Mouse (Mus musculus) myocyte (in vitro differentiated cells): ENCODE results near the gene 1700028J19Rik. TPM values are rescaled to one million over a fixed set of nuclear protein-coding genes. Genes with fewer than 3 reads are reported as not detected.
"Not testable (repeated sequence)": the region's sequence is repeated elsewhere in the genome, so short reads cannot be mapped to it uniquely, and the experiment has no call there.

Experiments
- H3K27me3 ChIP-seq: one replicate; pipeline ENCODE4 v1.6.1; 2011; ENCODE audit not compliant: control insufficient read depth, insufficient read depth, insufficient read length
- H3K36me3 ChIP-seq: one replicate; pipeline ENCODE4 v1.6.1; 2011; ENCODE audit not compliant: control insufficient read depth, insufficient read depth
- H3K4me2 ChIP-seq: one replicate; pipeline ENCODE4 v1.6.1; 2011; ENCODE audit warnings: low read depth, control low read depth
- H3K4me3 ChIP-seq: one replicate; pipeline ENCODE4 v1.5.1; 2011; ENCODE audit warnings: mild to moderate bottlenecking, control low read depth, moderate library complexity
- H3K79me2 ChIP-seq: one replicate; pipeline ENCODE4 v1.6.1; 2011; ENCODE audit not compliant: control insufficient read depth, insufficient read depth
- H3ac ChIP-seq: one replicate; pipeline ENCODE4 v1.6.1; 2011; ENCODE audit not compliant: control insufficient read depth, insufficient read length
- CEBPB ChIP-seq: IDR thresholded peaks from 2 replicates; pipeline ENCODE4 v1.6.1; 2011; ENCODE audit warnings: mild to moderate bottlenecking, moderate library complexity; ENCODE audit not compliant: poor library complexity, insufficient read depth, severe bottlenecking
- E2F4 ChIP-seq: IDR thresholded peaks from one replicate; pipeline ENCODE4 v1.6.1; 2011; ENCODE audit warnings: mild to moderate bottlenecking, control low read depth, moderate library complexity; ENCODE audit not compliant: insufficient read depth
- MAX ChIP-seq: IDR thresholded peaks from one replicate; pipeline ENCODE4 v1.6.1; 2011; ENCODE audit warnings: low read depth, mild to moderate bottlenecking, control low read depth
- MYOD1 ChIP-seq, 3 experiments: IDR thresholded peaks; one replicate each; pipeline ENCODE4 v1.6.1; 2011; ENCODE audit warnings: control low read depth in 2 of 3, low read depth in 2 of 3, mild to moderate bottlenecking in 2 of 3, moderate library complexity in 1 of 3; ENCODE audit not compliant: insufficient read length in 2 of 3, control insufficient read depth in 1 of 3
- MYOG ChIP-seq, 3 experiments: IDR thresholded peaks; one replicate each; pipeline ENCODE4 v1.6.1; 2011; ENCODE audit warnings: control low read depth in 2 of 3, low read depth in 2 of 3, mild to moderate bottlenecking in 2 of 3; ENCODE audit not compliant: insufficient read length in 2 of 3, control insufficient read depth in 1 of 3, insufficient read depth in 1 of 3
- POLR2A ChIP-seq: IDR thresholded peaks from one replicate; pipeline ENCODE4 v1.6.1; 2011; ENCODE audit warnings: low read depth, mild to moderate bottlenecking, control low read depth, moderate library complexity; ENCODE audit not compliant: insufficient read length
- POLR2AphosphoS2 ChIP-seq: IDR thresholded peaks from one replicate; pipeline ENCODE4 v1.6.1; 2011; ENCODE audit warnings: low read depth, control low read depth; ENCODE audit not compliant: insufficient read length
- REST ChIP-seq: IDR thresholded peaks from one replicate; pipeline ENCODE4 v1.6.1; 2011; ENCODE audit warnings: mild to moderate bottlenecking, control low read depth, moderate library complexity; ENCODE audit not compliant: insufficient read depth, insufficient read length
- SRF ChIP-seq: IDR thresholded peaks from one replicate; pipeline ENCODE4 v1.6.1; 2011; ENCODE audit warnings: low read depth; ENCODE audit not compliant: control insufficient read depth, insufficient read length
- TCF12 ChIP-seq: IDR thresholded peaks from one replicate; pipeline ENCODE4 v1.6.1; 2011; ENCODE audit warnings: mild to moderate bottlenecking, control low read depth; ENCODE audit not compliant: poor library complexity, insufficient read depth, severe bottlenecking
- TCF3 ChIP-seq: IDR thresholded peaks from one replicate; pipeline ENCODE4 v1.6.1; 2011; ENCODE audit warnings: low read depth, control low read depth; ENCODE audit not compliant: insufficient read length
- USF1 ChIP-seq: IDR thresholded peaks from one replicate; pipeline ENCODE4 v1.6.1; 2011; ENCODE audit warnings: low read depth, mild to moderate bottlenecking, control low read depth, moderate library complexity
- polyA plus RNA-seq: library from polyadenylated mRNA; unstranded; fragments of >200 nt; fragmentation: generic; extraction: Trizol; gene quantifications from one replicate; pipeline ENCODE4 v1.2.1, GENCODE M21; 2012; ENCODE audit warnings: missing spikeins

Gene 1700028J19Rik
- polyA plus RNA-seq, 1 experiment, result 0.62 TPM

- no peak within 1 kb of the TSS for H3K4me2 ChIP-seq
- no peaks in the 10 kb centered on the region for H3K79me2 ChIP-seq
- no peaks in the 10 kb centered on the region for H3K36me3 ChIP-seq
- no peak within 1 kb of the TSS for H3ac ChIP-seq
- no peak for TF ChIP-seq E2F4
- TF ChIP-seq POLR2A, result no peak
- no peak for TF ChIP-seq CEBPB
- no peak for TF ChIP-seq USF1
- TF ChIP-seq SRF, result no peak
- TF ChIP-seq TCF12, result no peak
- TF ChIP-seq MAX, result no peak
- TF ChIP-seq TCF3, result no peak
- TF ChIP-seq MYOD1 (IDR thresholded peaks at IDR 0.05; ENCODE audit: control insufficient read depth in 1 of 3, insufficient read length in 2 of 3, low read depth in 2 of 3), result no peak
- no peak for TF ChIP-seq MYOG (IDR thresholded peaks at IDR 0.05; ENCODE audit: control insufficient read depth in 1 of 3, insufficient read depth in 1 of 3, insufficient read length in 2 of 3, low read depth in 2 of 3)
- TF ChIP-seq REST, result no peak
- no peak for TF ChIP-seq POLR2AphosphoS2
- H3K4me3 ChIP-seq, result no peak within 1 kb of the TSS
- H3K27me3 ChIP-seq, result peaks cover 7% of the 10 kb centered on the region
These were observed 30.9 kb downstream of the 1700028J19Rik start, which contains the start of gene Klk1b5 for GRCm38 (mm10) chr7:44215645-44216044. Gene Klk1b5 (plus strand): TSS chr7:44215945.

GRCm38 (mm10) chr7:44208307-44208706, 38.2 kb downstream of the 1700028J19Rik start:
- TF ChIP-seq MAX, result no peak
- TF ChIP-seq CEBPB, result no peak
- TF ChIP-seq USF1, result no peak
- no peak for TF ChIP-seq MYOD1 (IDR thresholded peaks at IDR 0.05; ENCODE audit: control insufficient read depth in 1 of 3, insufficient read length in 2 of 3, low read depth in 2 of 3)
- TF ChIP-seq POLR2A, result no peak
- no peak for TF ChIP-seq TCF12
- TF ChIP-seq E2F4, result no peak
- no peak for TF ChIP-seq REST
- no peak for TF ChIP-seq POLR2AphosphoS2
- no peak for TF ChIP-seq TCF3
- no peak for TF ChIP-seq SRF
- no peak for TF ChIP-seq MYOG (IDR thresholded peaks at IDR 0.05; ENCODE audit: control insufficient read depth in 1 of 3, insufficient read depth in 1 of 3, insufficient read length in 2 of 3, low read depth in 2 of 3)
- Histone ChIP-seq H3K36me3 (no peaks in the 10 kb centered on the region), H3K79me2 (no peaks in the 10 kb centered on the region)

GRCm38 (mm10) chr7:44207135-44207534, 39.4 kb downstream of the 1700028J19Rik start, which contains the start of gene Klk1b4:
Gene Klk1b4 (plus strand): TSS chr7:44207435.
- not testable (repeated sequence) for H3K4me2 ChIP-seq, H3K27me3 ChIP-seq, H3K36me3 ChIP-seq, H3K4me3 ChIP-seq, H3ac ChIP-seq, H3K79me2 ChIP-seq

More at GRCm38 (mm10) chr7:44208307-44208706, 38.2 kb downstream of the 1700028J19Rik start:
- no peak overlapping the region for H3ac ChIP-seq
- H3K4me3 ChIP-seq, result no peak overlapping the region
- H3K27me3 ChIP-seq, result no peaks in the 10 kb centered on the region
- no peak overlapping the region for H3K4me2 ChIP-seq

- Histone ChIP-seq H3K4me2 (no peak within 1 kb of the TSS), H3K36me3 (no peaks in the 10 kb centered on the region), H3K27me3 (no peaks in the 10 kb centered on the region), H3K4me3 (no peak within 1 kb of the TSS), H3ac (no peak within 1 kb of the TSS), H3K79me2 (no peaks in the 10 kb centered on the region)
- TF ChIP-seq E2F4 (no peak), TCF12 (no peak), MAX (no peak), POLR2AphosphoS2 (no peak), MYOG (IDR thresholded peaks at IDR 0.05; ENCODE audit: control insufficient read depth in 1 of 3, insufficient read depth in 1 of 3, insufficient read length in 2 of 3, low read depth in 2 of 3) (no peak), CEBPB (no peak), TCF3 (no peak), REST (no peak), SRF (no peak), USF1 (no peak), MYOD1 (IDR thresholded peaks at IDR 0.05; ENCODE audit: control insufficient read depth in 1 of 3, insufficient read length in 2 of 3, low read depth in 2 of 3) (no peak), POLR2A (no peak)
These were observed 48.6 kb downstream of the 1700028J19Rik start, which contains the start of gene Klk1b3 for GRCm38 (mm10) chr7:44197891-44198290. Gene Klk1b3 (plus strand): TSS chr7:44198191.

GRCm38 (mm10) chr7:44193466-44193865, 53.0 kb downstream of the 1700028J19Rik start:
- H3K27me3 ChIP-seq, H3ac ChIP-seq, H3K4me3 ChIP-seq, H3K4me2 ChIP-seq, H3K36me3 ChIP-seq, H3K79me2 ChIP-seq: not testable (repeated sequence)

GRCm38 (mm10) chr7:44187936-44188335, 58.6 kb downstream of the 1700028J19Rik start, which contains the start of gene Klk1b24:
Gene Klk1b24 (plus strand): TSS chr7:44188236.
- not testable (repeated sequence) for H3K4me2 ChIP-seq, H3K4me3 ChIP-seq, H3K36me3 ChIP-seq, H3ac ChIP-seq, H3K79me2 ChIP-seq, H3K27me3 ChIP-seq

- not testable (repeated sequence) for H3K36me3 ChIP-seq, H3K27me3 ChIP-seq, H3K4me3 ChIP-seq, H3K4me2 ChIP-seq, H3ac ChIP-seq, H3K79me2 ChIP-seq
These were observed 60.0 kb downstream of the 1700028J19Rik start for GRCm38 (mm10) chr7:44186516-44186915.
